Mouse (Mus musculus) E14TG2a.4 (cell line): ENCODE measurements around the gene Grb2.

Source experiments
- CTCF ChIP-seq: conservative IDR thresholded peaks from 2 replicates; pipeline ENCODE4 v1.5.1; 2014; ENCODE audit warnings: low read length
- POU5F1 ChIP-seq: IDR thresholded peaks from 2 replicates; pipeline ENCODE4 v1.6.1; 2014; ENCODE audit warnings: low read length, borderline replicate concordance

GRCm38 (mm10) chr11:115752653-115753052 is 44.3 kb upstream of the Grb2 start:
- TF ChIP-seq CTCF, result no peak
- TF ChIP-seq POU5F1, result no peak
